Mouse (Mus musculus) lung, embryonic 15.5 days (tissue): ENCODE results near the gene Vhl. TPM values are rescaled to one million over a fixed set of nuclear protein-coding genes. Genes with fewer than 3 reads are reported as not detected.

Experiments used
- ATAC-seq: fragments of 200-750 bp; cut with Nextera tagmentation; 2 replicates; pipeline ENCODE4 v1.8.0; 2017; ENCODE audit warnings: moderate number of reproducible peaks, borderline replicate concordance; ENCODE audit not compliant: low FRiP score, low TSS enrichment; ENCODE audit errors: extremely low read depth
- H3K27ac ChIP-seq: fragments of 300-500 bp; sonication (generic); 2 replicates; pipeline ENCODE4 v1.5.1; 2015; ENCODE audit warnings: moderate library complexity, mild to moderate bottlenecking, inconsistent platforms
- H3K27me3 ChIP-seq: fragments of 300-500 bp; sonication (generic); 2 replicates; pipeline ENCODE4 v1.6.1; 2015; ENCODE audit warnings: inconsistent platforms
- H3K36me3 ChIP-seq: fragments of 300-500 bp; sonication (generic); 2 replicates; pipeline ENCODE4 v1.6.1; 2015; ENCODE audit warnings: inconsistent platforms
- H3K4me1 ChIP-seq: fragments of 300-500 bp; sonication (generic); 2 replicates; pipeline ENCODE4 v1.6.1; 2015; ENCODE audit warnings: inconsistent platforms
- H3K4me2 ChIP-seq: fragments of 300-500 bp; sonication (generic); 2 replicates; pipeline ENCODE4 v1.6.1; 2015; ENCODE audit warnings: inconsistent platforms, mild to moderate bottlenecking, moderate library complexity
- H3K4me3 ChIP-seq: fragments of 300-500 bp; sonication (generic); 2 replicates; pipeline ENCODE4 v1.5.1; 2015; ENCODE audit warnings: mild to moderate bottlenecking, inconsistent platforms
- H3K9ac ChIP-seq: fragments of 300-500 bp; sonication (generic); 2 replicates; pipeline ENCODE4 v1.6.1; 2015; ENCODE audit warnings: inconsistent platforms
- H3K9me3 ChIP-seq: fragments of 300-500 bp; sonication (generic); 2 replicates; pipeline ENCODE4 v1.6.1; 2016; ENCODE audit warnings: inconsistent platforms
- WGBS: fragments of 180-500 bp; shearing (Covaris S2); methylation state at CpG from one replicate; pipeline ENCODE4 v1.1.7; 2015; 5-methylcytosine and 5-hydroxymethylcytosine counted together
- polyA plus RNA-seq: library from polyadenylated mRNA; unstranded; fragments of >200 nt; fragmentation: Nextera tagmentation; extraction: Ambion mirVana; gene quantifications from 2 replicates; pipeline ENCODE4 v1.2.1, GENCODE M21; 2015

Gene Vhl
- polyA plus RNA-seq, 1 experiment from 2014 or later: 45.8 TPM

DNA sequence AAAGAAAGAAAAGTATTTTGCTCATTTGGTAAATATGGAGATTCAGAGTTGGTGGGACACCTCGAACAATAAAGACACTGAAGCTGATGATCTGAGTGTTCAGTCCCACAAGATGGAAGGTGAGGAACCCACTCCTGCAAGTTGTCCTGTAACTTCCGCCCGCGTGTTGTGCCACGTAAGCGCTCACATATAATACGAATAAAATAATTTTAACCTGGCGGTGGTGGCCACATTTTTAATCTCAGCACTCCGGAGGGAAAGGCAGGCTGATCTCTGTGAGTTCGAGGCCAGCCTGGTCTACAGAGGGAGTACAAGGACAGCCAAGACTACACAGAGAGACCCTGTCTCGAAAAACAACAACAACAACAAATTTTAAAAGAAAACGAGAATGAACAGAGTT is 19.8 kb upstream of the Vhl start:
- peak overlapping the region; percentile 88; the same call in 1 of the 2 replicates for H3K27ac ChIP-seq
- 0 out of 2 replicates have a peak, but pooled peaks have one; percentile 11 for ATAC-seq
- H3K4me1 ChIP-seq: peaks cover 15% of the 10 kb centered on the region
- peak overlapping the region; percentile 79 for H3K4me3 ChIP-seq
- H3K4me2 ChIP-seq: peak overlapping the region; percentile 74
- WGBS: 48% methylated on average over 12 of the region's 12 CpGs
- H3K36me3 ChIP-seq: no peaks in the 10 kb centered on the region; the same call in 1 of the 2 replicates
- no peaks in the 10 kb centered on the region for H3K9me3 ChIP-seq
- peak overlapping the region; percentile 93 for H3K9ac ChIP-seq
- no peaks in the 10 kb centered on the region for H3K27me3 ChIP-seq

DNA sequence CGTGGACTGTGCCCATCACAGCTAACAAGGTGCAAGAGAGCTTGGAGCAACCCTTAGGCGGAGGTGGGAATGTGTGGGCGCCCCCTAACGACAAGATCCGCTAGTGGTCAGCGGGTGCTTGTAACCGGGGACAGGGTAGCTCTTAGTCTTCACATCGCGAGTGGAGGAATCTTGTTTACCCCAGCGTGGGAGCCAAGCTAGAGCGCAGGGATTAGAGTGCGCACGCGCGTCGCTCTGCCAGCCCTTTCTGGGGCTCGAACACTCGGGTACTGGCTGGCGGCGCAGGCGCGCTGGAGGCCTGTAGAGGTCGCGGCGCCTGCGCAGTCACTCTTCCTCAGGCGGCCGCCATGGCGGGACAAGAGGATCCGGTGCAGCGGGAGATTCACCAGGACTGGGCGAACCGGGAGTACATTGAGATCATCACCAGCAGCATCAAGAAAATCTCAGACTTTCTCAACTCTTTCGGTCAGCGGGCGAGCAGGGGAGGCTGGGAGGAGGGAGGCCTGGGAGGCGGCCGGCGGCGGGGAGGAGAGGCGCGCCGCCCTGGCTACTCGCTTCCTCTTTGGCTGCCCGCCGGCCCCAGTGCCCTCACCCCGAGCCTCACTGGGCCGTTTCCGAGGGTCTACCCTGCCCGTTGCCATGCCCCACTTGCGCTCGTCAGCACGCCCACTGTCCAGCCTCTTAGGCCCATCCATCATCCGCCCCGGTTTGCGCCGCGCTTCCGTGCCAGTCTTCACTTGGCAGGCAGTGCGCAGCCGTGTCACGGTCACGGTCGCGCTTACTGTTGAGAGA is 19.1 kb upstream of the Vhl start, which contains the start of gene Brk1:
Gene Brk1 (plus strand): TSS at position 341 of the 792 bp plus-strand sequence.
- Histone ChIP-seq H3K9me3 (no peaks in the 10 kb centered on the region), H3K27me3 (no peaks in the 10 kb centered on the region), H3K4me2 (peak within 1 kb of the TSS; percentile 74), H3K36me3 (no peaks in the 10 kb centered on the region; the same call in 1 of the 2 replicates), H3K4me3 (peak within 1 kb of the TSS; percentile 79), H3K4me1 (peaks cover 15% of the 10 kb centered on the region), H3K27ac (peak within 1 kb of the TSS; percentile 88), H3K9ac (peak within 1 kb of the TSS; percentile 93)
- ATAC-seq: peak; percentile 93
- WGBS: under 1% methylated on average over 59 of the region's 65 CpGs

DNA sequence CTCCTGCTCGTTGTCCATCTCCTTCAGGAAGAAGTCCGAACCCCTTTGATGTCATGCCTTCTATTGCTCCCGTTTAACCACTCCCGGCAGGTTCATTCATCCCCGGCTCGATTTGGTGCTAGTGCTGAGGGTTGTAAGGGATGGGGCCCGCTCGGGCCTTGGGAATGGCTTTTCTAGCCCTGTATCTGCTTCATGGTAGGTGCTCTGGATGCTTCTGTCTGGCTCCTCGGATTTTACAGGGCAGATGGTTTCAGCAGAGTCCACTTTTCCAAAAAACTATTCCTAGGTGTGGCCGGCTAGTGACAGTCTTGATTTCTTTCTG is 18.6 kb upstream of the Vhl start:
- Histone ChIP-seq H3K4me3 (peak overlapping the region; percentile 79), H3K9ac (peak overlapping the region; percentile 93), H3K36me3 (no peaks in the 10 kb centered on the region; the same call in 1 of the 2 replicates), H3K9me3 (no peaks in the 10 kb centered on the region), H3K4me2 (peak overlapping the region; percentile 74), H3K27ac (peak overlapping the region; percentile 88; the same call in 1 of the 2 replicates), H3K27me3 (no peaks in the 10 kb centered on the region), H3K4me1 (peaks cover 15% of the 10 kb centered on the region)
- ATAC-seq: no peak
- WGBS: 3% methylated on average over 10 of the region's 10 CpGs

DNA sequence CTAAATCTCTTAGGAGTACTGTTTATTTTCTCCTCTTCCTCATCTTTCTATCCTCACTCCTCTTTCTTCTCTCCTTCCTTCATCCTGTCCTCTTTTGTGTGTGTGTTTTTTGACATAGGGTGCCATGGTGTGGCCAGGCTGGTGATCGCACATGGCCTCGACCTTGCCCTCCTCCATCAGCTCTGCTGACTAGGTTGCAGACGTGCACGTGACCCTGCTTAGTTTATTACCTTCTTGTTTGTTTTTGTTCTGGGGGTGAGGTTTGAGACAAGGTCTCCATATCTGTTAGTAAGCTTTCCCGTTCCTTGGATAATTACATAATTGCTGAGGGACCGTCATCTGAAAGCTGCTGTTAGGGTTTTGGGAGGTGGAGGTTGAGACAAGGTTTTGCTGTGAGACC is 14.9 kb upstream of the Vhl start:
- H3K9ac ChIP-seq: no peak overlapping the region
- WGBS: 69% methylated on average over 6 of the region's 6 CpGs
- ATAC-seq: no peak
- no peak overlapping the region for H3K4me3 ChIP-seq
- H3K4me2 ChIP-seq: no peak overlapping the region
- H3K9me3 ChIP-seq: no peaks in the 10 kb centered on the region
- H3K4me1 ChIP-seq: peaks cover 15% of the 10 kb centered on the region
- H3K36me3 ChIP-seq: peaks cover 13% of the 10 kb centered on the region
- no peaks in the 10 kb centered on the region for H3K27me3 ChIP-seq
- no peak overlapping the region for H3K27ac ChIP-seq

DNA sequence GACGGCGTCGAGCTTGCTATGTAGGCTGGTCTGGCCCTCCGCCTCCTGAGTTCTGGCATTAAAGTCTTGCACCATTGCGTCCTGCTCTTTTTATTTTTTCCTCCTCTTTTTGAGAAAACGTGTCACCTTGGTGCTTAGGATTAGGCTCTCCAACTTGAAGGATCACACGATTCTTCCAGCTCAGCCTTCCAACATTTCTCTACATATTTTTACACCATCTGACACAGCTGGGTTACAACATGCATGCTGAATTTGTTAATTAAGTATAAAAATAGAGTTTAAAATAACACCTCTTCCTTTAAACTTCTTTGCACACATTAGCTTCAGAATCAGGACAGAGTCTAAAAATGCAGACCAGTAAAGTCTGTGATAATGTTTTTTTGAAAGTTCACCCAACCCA is 14.5 kb upstream of the Vhl start:
- Histone ChIP-seq H3K4me2 (no peak overlapping the region), H3K4me3 (no peak overlapping the region), H3K36me3 (peaks cover 17% of the 10 kb centered on the region), H3K9me3 (no peaks in the 10 kb centered on the region), H3K4me1 (peaks cover 15% of the 10 kb centered on the region), H3K9ac (no peak overlapping the region), H3K27ac (no peak overlapping the region), H3K27me3 (no peaks in the 10 kb centered on the region)
- WGBS: 91% methylated on average over 7 of the region's 7 CpGs
- no peak for ATAC-seq

DNA sequence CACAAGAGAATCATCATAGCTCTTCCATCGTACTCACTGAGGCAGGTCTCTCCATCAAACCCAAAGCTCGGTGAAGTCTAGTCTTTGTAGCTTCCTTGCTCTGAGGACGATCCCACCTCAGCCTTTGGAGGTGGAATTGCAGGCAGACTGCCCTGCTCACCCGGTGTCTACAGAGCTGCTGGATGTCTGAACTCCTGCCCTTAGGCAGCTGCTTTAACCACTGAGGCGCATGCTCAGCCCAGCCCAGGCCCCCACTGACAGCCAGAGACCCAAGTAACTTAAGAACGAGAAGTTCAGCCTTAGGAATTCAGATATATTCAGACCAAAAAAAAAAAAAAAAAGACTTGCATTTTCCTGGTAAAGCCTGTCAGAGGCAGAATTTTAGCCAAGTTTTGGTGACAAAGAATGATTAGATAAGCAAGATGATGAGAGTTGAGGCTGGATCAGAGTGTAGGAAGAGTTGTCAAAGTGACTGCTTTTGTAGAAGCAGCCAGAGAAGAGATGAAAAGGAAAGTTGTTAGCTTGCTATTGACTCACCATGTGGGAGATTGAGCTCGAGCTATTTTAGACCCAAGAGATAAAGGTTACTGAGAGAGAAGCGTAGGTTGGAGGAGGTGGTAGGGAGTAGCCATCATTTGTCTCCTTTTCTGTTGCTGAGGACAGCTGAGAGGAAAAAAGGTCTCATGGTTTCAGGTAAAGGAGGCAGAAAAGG is 11.3 kb upstream of the Vhl start:
- WGBS: 83% methylated on average over 8 of the region's 8 CpGs
- Histone ChIP-seq H3K4me2 (no peak overlapping the region), H3K9ac (no peak overlapping the region)

DNA sequence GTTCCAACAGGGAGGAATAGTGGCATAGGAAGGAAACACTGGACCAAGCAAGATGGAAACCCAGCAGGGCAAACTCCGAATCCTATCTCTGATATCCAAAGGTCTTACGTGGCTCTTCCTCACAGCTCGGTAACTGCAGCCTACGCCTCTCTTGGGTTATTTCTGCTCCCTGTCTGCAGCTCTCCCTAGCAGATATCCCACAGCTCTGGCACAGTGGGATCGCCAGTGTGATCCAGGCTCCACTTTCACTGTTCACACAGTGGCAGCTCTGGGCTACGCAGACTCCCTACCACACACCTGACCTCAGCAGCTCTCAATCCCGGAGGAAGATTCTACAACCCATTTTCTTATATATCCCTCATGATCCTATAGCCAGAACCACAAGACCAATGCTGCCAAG is 9.6 kb upstream of the Vhl start:
- ATAC-seq: no peak
- H3K4me2 ChIP-seq: no peak overlapping the region
- H3K36me3 ChIP-seq: peaks cover 58% of the 10 kb centered on the region
- H3K4me1 ChIP-seq: no peaks in the 10 kb centered on the region
- no peak overlapping the region for H3K27ac ChIP-seq
- no peak overlapping the region for H3K9ac ChIP-seq
- H3K9me3 ChIP-seq: no peaks in the 10 kb centered on the region
- no peaks in the 10 kb centered on the region for H3K27me3 ChIP-seq
- 97% methylated on average over 7 of the region's 7 CpGs for WGBS
- no peak overlapping the region for H3K4me3 ChIP-seq

More for the DNA sequence above, 11.3 kb upstream of the Vhl start:
- Histone ChIP-seq H3K27me3 (no peaks in the 10 kb centered on the region), H3K9me3 (no peaks in the 10 kb centered on the region), H3K4me3 (no peak overlapping the region), H3K27ac (no peak overlapping the region), H3K36me3 (peaks cover 48% of the 10 kb centered on the region), H3K4me1 (no peaks in the 10 kb centered on the region)
- ATAC-seq: no peak

DNA sequence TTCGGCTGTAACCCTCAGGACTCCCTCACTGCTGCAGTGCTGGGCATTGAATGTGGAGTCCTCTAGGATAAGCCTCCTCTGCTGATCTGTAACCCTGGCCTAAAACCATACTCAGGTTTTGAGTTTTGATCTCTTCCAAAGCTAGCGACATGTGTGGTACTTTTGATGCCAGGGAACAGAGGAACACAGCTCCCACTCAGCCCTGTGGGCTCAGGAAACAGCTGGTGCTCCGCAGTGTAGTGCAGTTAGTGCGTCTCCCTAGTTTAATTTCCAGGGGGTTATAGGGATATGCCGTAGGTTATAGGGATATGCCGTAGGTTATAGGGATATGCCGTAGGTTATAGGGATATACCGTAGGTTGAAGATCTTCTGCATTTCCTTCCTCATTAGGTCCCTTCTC is 8.8 kb upstream of the Vhl start:
- H3K4me2 ChIP-seq: no peak overlapping the region
- H3K4me3 ChIP-seq: no peak overlapping the region
- H3K9ac ChIP-seq: no peak overlapping the region
- no peak for ATAC-seq
- peaks cover 58% of the 10 kb centered on the region for H3K36me3 ChIP-seq
- no peak overlapping the region for H3K27ac ChIP-seq
- no peaks in the 10 kb centered on the region for H3K9me3 ChIP-seq
- 97% methylated on average over 8 of the region's 8 CpGs for WGBS
- no peaks in the 10 kb centered on the region for H3K4me1 ChIP-seq
- H3K27me3 ChIP-seq: no peaks in the 10 kb centered on the region

DNA sequence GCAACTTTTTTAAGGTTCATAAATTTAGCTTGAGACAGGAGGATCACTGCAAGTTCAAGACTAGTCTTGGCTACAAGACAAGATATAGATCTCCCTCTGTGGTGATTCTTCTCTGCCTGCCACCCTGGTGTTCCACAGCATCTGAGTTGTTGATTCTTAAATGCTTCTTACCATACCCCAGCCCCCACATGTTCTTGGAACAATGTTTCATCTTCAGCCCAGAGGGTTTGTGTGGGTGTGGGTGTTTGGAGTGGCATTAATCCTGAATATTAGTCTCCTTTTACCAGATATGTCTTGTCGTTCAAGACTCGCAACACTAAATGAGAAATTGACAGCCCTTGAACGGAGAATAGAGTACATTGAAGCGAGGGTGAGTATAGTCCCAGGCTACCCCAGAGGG is 8.3 kb upstream of the Vhl start:
- H3K9ac ChIP-seq: no peak overlapping the region
- H3K27ac ChIP-seq: no peak overlapping the region
- H3K4me1 ChIP-seq: no peaks in the 10 kb centered on the region
- no peak for ATAC-seq
- no peaks in the 10 kb centered on the region for H3K9me3 ChIP-seq
- WGBS: 90% methylated on average over 4 of the region's 4 CpGs
- no peaks in the 10 kb centered on the region for H3K27me3 ChIP-seq
- H3K4me2 ChIP-seq: no peak overlapping the region
- peaks cover 58% of the 10 kb centered on the region for H3K36me3 ChIP-seq
- H3K4me3 ChIP-seq: no peak overlapping the region

DNA sequence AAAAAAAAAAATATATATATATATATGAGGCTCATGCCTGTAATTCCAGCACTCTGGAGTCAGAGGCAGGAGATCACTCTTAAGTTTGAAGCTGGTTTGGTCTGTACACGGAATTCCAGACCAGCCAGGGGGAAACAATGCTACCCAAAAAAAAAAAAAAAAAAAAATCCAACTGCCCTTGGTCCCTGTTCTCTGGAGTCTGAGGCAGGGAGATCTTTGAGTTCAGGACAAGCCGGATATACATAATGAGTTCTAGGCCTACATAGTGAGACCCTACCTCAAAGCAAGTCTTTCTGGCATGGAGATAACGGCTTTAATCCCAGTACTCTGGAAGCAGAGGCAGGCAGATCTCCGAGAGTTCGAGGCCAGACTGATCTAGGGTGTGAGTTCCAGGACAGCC is 373 bp upstream of the Vhl start:
- H3K27me3 ChIP-seq: no peaks in the 10 kb centered on the region
- ATAC-seq: no peak
- H3K4me1 ChIP-seq: peaks cover 16% of the 10 kb centered on the region
- H3K9me3 ChIP-seq: no peaks in the 10 kb centered on the region
- peaks cover 13% of the 10 kb centered on the region for H3K36me3 ChIP-seq
- H3K9ac ChIP-seq: no peak overlapping the region
- peak overlapping the region; percentile 43; the same call in 1 of the 2 replicates for H3K27ac ChIP-seq
- WGBS: 67% methylated on average over 5 of the region's 5 CpGs
- peak overlapping the region; percentile 56 for H3K4me3 ChIP-seq
- H3K4me2 ChIP-seq: peak overlapping the region; percentile 68

DNA sequence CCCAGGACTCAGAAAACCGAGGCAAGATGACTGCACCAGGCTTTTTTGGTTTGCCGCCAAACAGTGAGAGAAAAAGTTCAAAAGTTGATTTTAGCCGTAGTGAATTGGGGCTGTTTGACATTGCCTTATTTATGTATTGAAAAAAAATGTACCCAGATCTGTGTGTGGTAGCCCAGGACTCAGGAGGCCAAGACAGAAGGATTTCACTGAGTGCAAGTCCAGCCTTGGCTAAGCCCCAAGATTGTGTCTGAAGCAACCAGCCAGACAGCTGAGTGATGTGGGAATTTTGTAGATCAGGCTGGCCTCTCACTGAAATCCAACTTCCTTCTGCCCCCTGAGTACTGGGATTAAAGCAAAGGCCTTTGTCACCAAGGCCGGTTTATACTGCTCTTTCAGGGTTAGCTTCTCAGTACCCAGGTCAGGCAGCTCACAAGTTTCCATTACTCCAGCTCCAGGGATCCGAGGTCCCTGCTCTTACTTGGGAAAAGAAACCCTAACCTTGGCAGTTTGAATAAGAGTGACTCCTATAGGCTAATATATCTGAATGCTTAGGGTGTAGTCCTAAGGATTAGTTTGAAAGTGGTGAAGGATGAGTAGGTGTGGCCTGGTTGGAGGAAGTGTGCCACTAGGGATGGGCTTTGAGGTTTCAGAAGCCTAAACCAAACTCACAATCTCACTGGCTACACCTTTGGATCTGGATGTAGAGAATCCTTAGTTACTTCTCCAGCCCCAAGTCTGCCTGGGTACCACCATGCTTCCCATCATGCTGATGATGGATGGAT is 1.4 kb downstream of the Vhl start:
- no peaks in the 10 kb centered on the region for H3K9me3 ChIP-seq
- peaks cover 16% of the 10 kb centered on the region for H3K4me1 ChIP-seq
- WGBS: 31% methylated on average over 5 of the region's 5 CpGs
- H3K4me3 ChIP-seq: peak overlapping the region; percentile 56
- H3K4me2 ChIP-seq: peak overlapping the region; percentile 68
- no peak for ATAC-seq
- peak overlapping the region; percentile 62 for H3K9ac ChIP-seq
- peaks cover 28% of the 10 kb centered on the region for H3K36me3 ChIP-seq
- no peaks in the 10 kb centered on the region for H3K27me3 ChIP-seq
- H3K27ac ChIP-seq: no peak overlapping the region
